Mouse (Mus musculus): ENCODE measurements around the gene Adap2.
"Not testable (repeated sequence)": the region's sequence is repeated elsewhere in the genome, so short reads cannot be mapped to it uniquely, and the experiment has no call there.

Adap2 gene

GRCm38 (mm10) chr11:80161041-80161440, 7.1 kb downstream of the Adap2 start:
- no peak for DNase-seq (ENCODE audit: low spot score in 2 of 2)

DNA sequence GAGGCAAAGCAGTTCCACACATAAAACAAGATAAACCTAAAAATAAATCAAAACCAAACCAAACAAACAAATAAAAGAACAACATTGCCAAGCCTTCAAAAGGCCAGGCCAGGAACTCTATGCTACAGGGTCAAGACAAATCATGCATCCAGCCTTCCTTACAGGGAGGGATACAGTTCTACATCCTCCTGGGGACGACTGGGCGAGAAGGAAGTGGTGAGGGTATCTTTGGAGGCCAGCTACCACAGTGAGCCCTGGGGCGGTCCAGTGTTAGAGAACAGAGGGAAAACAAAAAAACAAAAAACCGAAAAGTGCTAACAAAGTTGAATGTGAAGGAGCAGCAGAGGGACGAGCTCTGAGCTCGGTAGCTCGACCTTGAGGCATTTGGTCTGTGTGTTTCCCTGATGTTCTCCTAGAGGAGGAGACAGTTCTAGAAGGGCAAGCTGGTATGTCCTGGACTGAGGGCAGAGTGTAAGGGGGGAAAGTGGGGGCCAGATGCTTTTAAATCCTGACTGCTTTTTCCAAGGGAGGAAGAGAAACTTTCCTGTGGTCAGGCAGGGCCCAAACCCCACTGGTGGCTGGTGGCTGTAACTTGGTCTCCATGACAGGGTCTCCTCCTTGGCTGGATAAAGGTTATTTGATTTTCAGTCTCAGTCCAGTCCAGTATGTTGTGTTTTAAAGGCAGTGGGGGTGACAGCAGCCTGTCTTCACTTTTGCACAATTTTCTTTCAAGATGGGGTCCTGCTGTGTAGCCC, 9.6 kb downstream of the Adap2 start:
- DNase-seq (ENCODE audit: low spot score in 2 of 2): no peak

GRCm38 (mm10) chr11:80164224-80164623, 10.3 kb downstream of the Adap2 start:
- DNase-seq (ENCODE audit: low spot score in 2 of 2): no peak

- DNase-seq (ENCODE audit: low spot score in 2 of 2): no peak
Observed at GRCm38 (mm10) chr11:80168121-80168520, 14.2 kb downstream of the Adap2 start.

DNA sequence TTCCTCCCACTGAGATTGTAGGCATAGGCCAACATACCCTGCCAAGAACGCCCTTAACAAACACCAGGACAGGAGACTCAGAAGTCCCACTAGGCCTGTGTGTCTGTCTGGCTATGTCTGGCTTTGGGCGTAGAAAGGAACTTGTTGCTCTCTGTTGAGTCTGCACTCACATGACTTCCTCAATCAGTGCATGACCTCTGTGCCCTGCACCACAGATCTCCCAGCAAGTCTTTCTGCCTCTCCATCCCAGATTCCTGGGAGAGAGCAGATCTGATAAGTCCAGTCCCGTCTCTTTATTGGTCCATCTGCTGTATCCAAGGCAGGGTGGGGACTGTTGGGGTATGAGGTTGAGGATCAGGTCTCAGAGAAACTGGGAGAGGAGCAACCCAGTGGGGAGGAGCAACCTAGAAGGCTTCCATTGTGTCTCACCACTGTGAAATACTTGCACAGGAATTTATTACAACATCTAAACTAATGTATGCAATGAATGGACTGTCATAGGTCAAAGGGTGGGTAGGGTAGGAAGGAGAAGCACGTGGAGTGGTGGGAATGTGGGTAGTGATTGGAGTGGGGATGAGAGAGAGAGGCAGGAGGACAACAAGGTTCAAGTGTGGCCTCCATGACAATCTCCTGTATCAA, 14.8 kb downstream of the Adap2 start:
- DNase-seq (ENCODE audit: low spot score in 2 of 2): no peak

GRCm38 (mm10) chr11:80169629-80170028, 15.7 kb downstream of the Adap2 start:
- no peak for DNase-seq (ENCODE audit: low spot score in 2 of 2)

DNA sequence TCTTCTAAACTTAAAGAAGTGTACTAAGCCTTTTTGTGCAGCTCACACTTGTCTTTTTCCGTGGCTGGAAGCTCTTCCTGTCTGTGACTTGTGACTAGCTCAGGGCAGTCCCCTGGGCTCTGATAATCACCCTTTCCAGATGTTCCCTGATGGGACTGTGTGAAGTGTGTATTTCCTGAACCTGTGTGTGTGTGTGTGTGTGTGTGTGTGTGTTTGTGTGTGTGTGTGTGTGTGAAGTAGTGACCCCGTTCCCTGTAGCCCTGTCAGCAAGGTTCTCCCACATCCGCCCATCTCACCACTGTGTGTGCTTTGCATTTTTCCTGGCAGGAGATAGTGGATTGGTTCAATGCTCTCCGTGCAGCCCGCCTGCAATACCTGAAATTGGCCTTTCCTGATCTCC, 16.4 kb downstream of the Adap2 start:
- no peak for DNase-seq (ENCODE audit: low spot score in 2 of 2)

GRCm38 (mm10) chr11:80171884-80172283, 18.0 kb downstream of the Adap2 start:
- no peak for DNase-seq (ENCODE audit: low spot score in 2 of 2)

- no peak for DNase-seq (ENCODE audit: low spot score in 2 of 2)
Observed at GRCm38 (mm10) chr11:80173963-80174670, 20.2 kb downstream of the Adap2 start.

DNA sequence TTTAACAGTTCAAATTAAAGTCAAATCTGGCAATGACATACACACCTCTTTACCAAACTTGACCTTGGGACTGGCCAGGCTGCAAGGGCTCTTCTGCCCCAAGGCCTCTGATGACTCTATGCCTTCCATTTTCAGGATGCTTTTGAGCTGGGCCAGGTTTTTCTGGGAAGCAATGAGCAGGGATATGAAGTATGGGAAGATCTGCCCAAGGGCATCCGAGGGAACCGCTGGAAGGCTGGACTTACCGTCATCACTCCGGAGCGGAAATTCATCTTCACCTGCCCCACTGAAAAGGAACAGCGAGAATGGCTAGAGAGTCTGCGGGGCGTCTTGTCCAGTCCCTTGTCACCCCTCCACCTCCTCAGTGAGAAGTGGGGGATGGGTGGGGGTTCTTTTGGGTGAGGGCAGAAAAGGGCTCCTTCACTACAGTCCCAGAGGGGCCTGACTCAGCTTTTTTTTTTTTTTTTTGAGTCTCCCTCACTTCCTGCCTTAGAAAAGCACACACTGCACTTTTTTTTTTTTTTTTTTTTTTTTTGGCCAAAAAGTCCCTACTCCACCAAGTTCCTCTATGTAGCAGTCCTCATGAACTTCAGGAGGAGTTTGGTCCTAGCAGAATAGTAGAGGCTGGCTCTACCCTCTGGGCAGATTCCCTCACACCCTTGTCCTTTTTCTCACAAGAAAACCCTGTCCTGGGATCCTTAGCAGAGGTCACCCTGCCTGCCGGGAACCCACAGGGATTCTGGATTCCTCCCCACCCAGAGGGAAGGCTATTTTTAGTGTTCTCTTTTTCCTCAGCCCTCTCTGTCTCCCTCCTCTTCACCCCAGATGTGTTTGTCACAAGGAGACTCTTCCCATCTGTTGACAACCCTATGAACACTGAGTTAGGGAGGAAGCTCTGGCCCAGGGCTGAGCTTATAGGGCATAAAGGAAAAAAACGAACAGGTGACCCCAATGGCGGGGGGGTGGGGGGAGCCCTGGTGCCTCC, 23.3 kb downstream of the Adap2 start:
- DNase-seq (ENCODE audit: low spot score in 2 of 2): no peak

- no peak for DNase-seq (ENCODE audit: low spot score in 2 of 2)
Observed at GRCm38 (mm10) chr11:80178316-80178715, 24.4 kb downstream of the Adap2 start.

DNA sequence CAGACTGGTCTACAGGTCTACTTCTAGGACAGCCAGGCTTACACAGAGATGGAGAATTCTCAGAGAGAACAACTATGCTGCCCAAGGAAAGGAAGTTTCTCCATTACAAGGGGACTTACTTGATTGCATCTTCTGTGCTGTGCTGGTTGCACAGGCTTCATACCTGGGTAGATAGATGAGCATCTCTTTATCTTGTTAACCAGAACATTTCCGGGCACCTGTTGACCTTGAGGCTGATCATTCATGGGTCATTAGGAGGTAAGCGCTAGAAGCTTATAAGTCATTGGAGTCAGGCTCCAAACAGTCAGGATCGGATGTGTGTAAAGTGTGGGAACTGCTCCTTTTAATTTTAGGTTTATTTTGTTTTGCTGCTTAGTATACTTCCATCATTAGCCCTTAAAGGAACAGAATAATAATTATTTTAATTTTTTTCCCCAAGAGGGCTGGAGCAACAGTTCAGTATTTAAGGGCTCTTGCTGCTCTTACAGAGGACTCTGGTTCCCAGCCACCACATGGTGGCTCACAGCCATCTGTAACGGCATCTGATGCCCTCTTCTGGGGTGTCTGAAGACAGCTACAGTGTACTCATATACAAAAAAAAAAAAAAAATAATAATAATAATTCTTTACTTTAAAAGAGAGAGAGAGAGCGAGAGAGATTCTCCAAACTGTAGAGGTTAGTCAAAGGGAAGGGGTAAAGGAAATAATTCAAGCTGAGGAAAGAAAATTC, 27.3 kb downstream of the Adap2 start:
- DNase-seq (ENCODE audit: low spot score in 2 of 2): no peak

DNA sequence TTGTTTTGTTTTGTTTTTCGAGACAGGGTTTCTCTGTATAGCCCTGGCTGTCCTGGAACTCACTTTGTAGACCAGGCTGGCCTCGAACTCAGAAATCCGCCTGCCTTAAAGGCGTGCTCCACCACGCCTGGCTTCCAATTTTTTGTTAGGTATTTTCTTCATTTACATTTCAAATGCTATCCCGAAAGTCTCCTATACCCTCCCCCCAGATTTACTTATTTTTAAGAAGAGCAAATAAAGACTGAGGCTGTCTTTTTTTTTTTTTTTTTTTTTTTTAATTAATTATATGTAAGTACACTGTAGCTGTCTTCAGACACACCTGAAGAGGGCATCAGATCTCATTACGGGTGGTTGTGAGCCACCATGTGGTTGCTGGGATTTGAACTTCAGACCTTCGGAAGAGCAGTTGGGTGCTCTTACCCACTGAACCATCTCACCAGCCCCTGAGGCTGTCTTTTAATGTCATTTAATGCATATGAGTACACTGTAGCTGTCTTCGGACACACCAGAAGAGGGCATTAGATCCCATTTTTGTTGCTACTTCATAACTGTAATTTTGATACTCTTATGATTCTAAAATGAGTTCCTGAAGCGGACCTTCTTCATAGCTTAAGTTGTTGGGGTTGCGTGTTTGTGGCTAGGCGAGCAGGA, 29.3 kb downstream of the Adap2 start:
- not testable (repeated sequence) for DNase-seq (ENCODE audit: low spot score in 2 of 2)

DNA sequence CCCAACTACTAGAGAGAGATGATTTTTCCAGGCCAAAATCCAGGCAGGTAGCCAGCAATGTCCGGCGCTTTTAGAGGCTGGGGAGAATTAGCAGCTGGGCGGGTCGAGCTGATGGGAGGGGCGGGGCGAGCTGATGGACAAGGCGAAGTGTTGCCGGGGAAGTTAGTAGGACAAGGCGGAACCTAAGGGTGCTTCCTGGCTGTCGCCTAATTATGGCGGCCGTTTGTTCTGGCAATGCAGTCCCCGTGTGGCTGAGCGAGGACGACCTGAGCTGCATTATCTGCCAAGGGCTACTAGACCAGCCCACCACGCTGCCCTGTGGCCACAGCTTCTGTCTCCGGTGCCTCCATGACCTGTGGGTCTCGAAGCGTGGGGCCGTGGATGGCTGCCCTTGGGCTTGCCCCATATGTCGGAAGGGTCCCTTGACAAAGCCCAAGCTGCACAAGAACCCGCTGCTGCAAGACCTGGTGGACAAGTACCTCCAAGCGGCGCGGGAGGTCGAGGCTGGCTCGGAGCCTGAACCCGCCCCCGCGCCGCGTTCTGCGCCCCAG, 29.9 kb downstream of the Adap2 start, which contains the start of gene Rnf135:
TSS of gene Rnf135 (plus strand) at position 147 of the 551 bp plus-strand sequence.
- peak; percentile 72 to 73 for DNase-seq (ENCODE audit: low spot score in 2 of 2)

DNA sequence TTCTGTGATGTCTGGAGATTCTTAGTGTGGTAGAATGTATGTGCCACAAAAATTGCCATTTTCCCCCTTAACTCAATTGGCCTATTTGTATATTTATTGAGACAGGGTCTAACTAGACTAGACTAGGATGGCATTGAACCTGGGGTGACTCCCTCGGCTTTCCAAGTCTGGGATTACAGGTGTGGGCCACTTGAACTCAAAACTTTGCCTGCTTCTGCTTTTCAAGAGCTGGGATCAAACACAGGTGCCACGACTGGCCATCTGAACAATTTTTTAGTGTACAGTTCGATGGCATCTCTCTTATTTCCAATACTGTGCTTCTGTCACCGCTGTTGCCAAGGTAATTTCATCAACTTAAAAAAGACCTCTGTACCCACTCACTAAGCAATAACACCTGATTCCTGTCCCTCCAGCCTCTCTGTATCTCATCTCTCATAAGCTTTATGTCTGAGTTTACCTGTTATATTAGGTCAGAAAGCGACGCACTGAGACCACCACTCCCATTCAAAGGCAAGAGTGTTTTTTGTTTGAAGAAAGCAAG, 30.7 kb downstream of the Adap2 start:
- DNase-seq (ENCODE audit: low spot score in 2 of 2): no peak

DNA sequence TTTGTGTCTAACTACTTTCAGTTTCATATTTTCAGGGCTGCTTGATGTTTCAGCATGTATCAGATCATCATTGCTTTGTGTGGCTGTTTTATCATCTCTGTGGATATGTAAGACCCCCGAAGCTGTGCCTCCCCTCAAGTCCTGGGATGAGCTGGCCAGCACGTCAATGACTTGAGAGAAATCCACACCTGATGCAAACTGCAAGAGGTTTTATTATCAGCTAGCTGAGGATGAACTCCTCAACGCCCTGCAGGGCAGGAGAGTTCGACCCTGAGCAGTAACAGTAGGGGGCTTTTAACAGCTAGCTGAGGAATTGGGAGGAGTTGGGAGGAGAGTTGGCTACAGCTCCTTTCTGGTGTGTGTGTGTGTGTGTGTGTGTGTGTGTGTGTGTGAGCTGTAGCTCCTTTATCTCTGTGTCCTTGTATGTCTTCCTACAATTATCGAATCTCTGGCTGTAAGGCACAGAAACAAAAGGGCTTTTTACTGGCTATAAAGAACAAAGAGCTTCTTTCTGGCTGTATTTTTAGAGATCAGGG, 31.6 kb downstream of the Adap2 start:
- DNase-seq (ENCODE audit: low spot score in 2 of 2): not testable (repeated sequence)

- DNase-seq (ENCODE audit: low spot score in 2 of 2): no peak
Observed at GRCm38 (mm10) chr11:80190280-80190679, 36.4 kb downstream of the Adap2 start.

- DNase-seq (ENCODE audit: low spot score in 2 of 2): no peak
Observed at GRCm38 (mm10) chr11:80193827-80194226, 39.9 kb downstream of the Adap2 start.

GRCm38 (mm10) chr11:80196351-80196750, 42.4 kb downstream of the Adap2 start:
- no peak for DNase-seq (ENCODE audit: low spot score in 2 of 2)

All from frontal cortex, postnatal 36 days (tissue).